In the genomic region with DNA sequence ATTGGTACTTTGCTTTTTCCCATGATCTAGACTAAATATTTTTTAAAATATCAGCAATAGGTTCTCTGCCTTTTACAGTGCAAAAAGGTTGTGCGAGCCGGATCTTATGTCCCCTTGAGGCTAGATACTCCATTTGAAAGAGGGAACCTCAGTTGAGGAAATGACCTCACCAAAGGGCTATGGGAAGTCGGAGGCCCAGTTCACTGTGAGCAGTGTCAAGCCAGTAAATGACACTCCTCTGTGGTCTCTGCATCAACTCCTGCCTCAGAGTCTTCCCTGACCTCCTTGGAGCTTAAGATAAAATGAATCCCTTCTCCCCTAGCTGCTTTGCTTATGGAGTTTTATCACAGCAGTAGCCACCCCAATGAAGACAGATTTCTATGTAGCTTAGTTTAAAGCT, we compare ENCODE assay signal across 27 mouse cellular contexts.
DNase-seq lines count a peak whose midpoint lies in the region; ATAC-seq and TF ChIP-seq lines count a peak whose summit lies in the region.
"Had no signal": no experiment of that assay in that cellular context is flagged by ENCODE, and none has a peak within 500 bp of the region (broad histone marks: within the 10 kb centered on the region; RNA-seq: fewer than 3 reads in every experiment).

No protein-coding gene starts in this region.

- peak; percentile 47; the same call in 1 of the 2 replicates for ATAC-seq in liver, embryonic 11.5 days (replicated peaks; ENCODE audit: low FRiP score)
- ATAC-seq in liver, embryonic 16.5 days (ENCODE audit: low read depth) = peak; percentile 45
- ATAC-seq: forebrain, embryonic 16.5 days; intestine, postnatal 0 days; lung, postnatal 0 days; midbrain, embryonic 16.5 days had no signal

- H3K79me2 ChIP-seq in MEL (ENCODE audit: control insufficient read depth, insufficient read depth, low read length, poor library complexity) = no peaks in the 10 kb centered on the region

- H3K4me2 ChIP-seq in liver, embryonic 11.5 days = no peak overlapping the region
- no peak overlapping the region for H3K4me2 ChIP-seq in liver, embryonic 16.5 days (ENCODE audit: low read depth, low read length)
- H3K4me2 ChIP-seq: heart, embryonic 12.5 days; hindbrain, embryonic 14.5 days; neural tube, embryonic 12.5 days had no signal

- peak overlapping the region; percentile 64 for H3K27ac ChIP-seq in MEL (ENCODE audit: control insufficient read depth, low read depth, low read length)
- H3K27ac ChIP-seq in liver, embryonic 11.5 days (ENCODE audit: low read depth, low read length) = peak overlapping the region; percentile 36; the same call in 1 of the 2 replicates
- H3K27ac ChIP-seq in liver, embryonic 16.5 days (ENCODE audit: low read length) = peak overlapping the region; percentile 34
- H3K27ac ChIP-seq: hindbrain, embryonic 14.5 days; midbrain, embryonic 10.5 days; neural tube, embryonic 12.5 days had no signal

- H3K4me3 ChIP-seq in MEL (ENCODE audit: control insufficient read depth in 1 of 2, insufficient read depth in 1 of 2, low read depth in 2 of 2, low read length in 2 of 2) = no peak overlapping the region
- H3K4me3 ChIP-seq in liver, embryonic 11.5 days (ENCODE audit: low read depth, low read length) = no peak overlapping the region
- H3K4me3 ChIP-seq in liver, embryonic 16.5 days (ENCODE audit: low read depth, low read length) = no peak overlapping the region
- H3K4me3 ChIP-seq: erythroblast, embryonic 14.5 days; heart, embryonic 12.5 days; midbrain, embryonic 10.5 days; myocyte; neural tube, embryonic 12.5 days had no signal

- no peak for TF ChIP-seq POLR2A in MEL (IDR thresholded peaks at IDR 0.05; ENCODE audit: control insufficient read depth in 1 of 2, insufficient read depth in 1 of 2, low read depth in 1 of 2, low read length in 2 of 2, poor library complexity in 1 of 2)

- TF ChIP-seq CTCF in MEL (IDR thresholded peaks at IDR 0.05 in 2 of 3, conservative IDR thresholded peaks at IDR 0.05 in 1 of 3; ENCODE audit: control insufficient read depth in 1 of 3, insufficient read depth in 1 of 3, low read depth in 2 of 3, low read length in 3 of 3, poor library complexity in 1 of 3, severe bottlenecking in 1 of 3) = no peak

- no peaks in the 10 kb centered on the region for H3K9me3 ChIP-seq in MEL (replicated peaks; ENCODE audit: insufficient read depth, low read length)
- H3K9me3 ChIP-seq in liver, embryonic 11.5 days (ENCODE audit: control insufficient read depth, low read length) = no peaks in the 10 kb centered on the region
- no peaks in the 10 kb centered on the region for H3K9me3 ChIP-seq in liver, embryonic 16.5 days (replicated peaks; ENCODE audit: control insufficient read depth, low read length)
- H3K9me3 ChIP-seq: heart, embryonic 12.5 days; midbrain, embryonic 10.5 days; neural tube, embryonic 12.5 days had no signal

- WGBS in liver, embryonic 11.5 days = 42% methylated on average over 3 of the region's 3 CpGs
- WGBS in liver, embryonic 16.5 days (ENCODE audit: insufficient replicate concordance) = 21% methylated on average over 3 of the region's 3 CpGs

- no peak overlapping the region; the same call in 1 of the 2 replicates for H3K9ac ChIP-seq in MEL (ENCODE audit: control insufficient read depth, low read depth, low read length, poor library complexity, severe bottlenecking)
- H3K9ac ChIP-seq in liver, embryonic 11.5 days (ENCODE audit: low read depth, low read length) = no peak overlapping the region
- no peak overlapping the region for H3K9ac ChIP-seq in liver, embryonic 16.5 days (ENCODE audit: low read depth, low read length)
- H3K9ac ChIP-seq: heart, embryonic 12.5 days; hindbrain, embryonic 14.5 days; neural tube, embryonic 12.5 days had no signal

- peaks cover 8 to 14% of the 10 kb centered on the region in 2 experiments for H3K4me1 ChIP-seq in MEL (ENCODE audit: control insufficient read depth in 1 of 2, insufficient read depth in 2 of 2, low read length in 2 of 2)
- H3K4me1 ChIP-seq in liver, embryonic 11.5 days (replicated peaks; ENCODE audit: control insufficient read depth, insufficient read depth, low read length) = peaks cover 8% of the 10 kb centered on the region
- H3K4me1 ChIP-seq in liver, embryonic 16.5 days (ENCODE audit: control insufficient read depth, low read depth, low read length) = peaks cover 7% of the 10 kb centered on the region
- H3K4me1 ChIP-seq: midbrain, embryonic 10.5 days; neural tube, embryonic 12.5 days had no signal

- peak; percentile 48 for DNase-seq in MEL (ENCODE audit: low read depth, low spot score)
- DNase-seq in c-Kit-positive CD71-positive TER-119-positive erythroid progenitor cells, embryonic 14.5 days (ENCODE audit: low spot score) = peak; percentile 21
- DNase-seq in liver, embryonic 11.5 days (ENCODE audit: low spot score) = no peak
- no peak for DNase-seq in frontal cortex, postnatal 36 days (ENCODE audit: low spot score in 2 of 2)
- no peak for DNase-seq in layer of hippocampus, adult 11-12 months (ENCODE audit: low spot score)
- DNase-seq in gastrocnemius, adult 18-20 months (ENCODE audit: low spot score) = no peak
- no peak for DNase-seq in layer of hippocampus, postnatal 14 days (ENCODE audit: low spot score in 2 of 2)
- DNase-seq: adrenal gland, postnatal 36 days; cerebellum, adult 11 months; cerebellum, postnatal 10 days; gastrocnemius, postnatal 14 days; heart, adult 18-20 months; heart, postnatal 4 days; kidney, adult 9 months; kidney, postnatal 10 days; layer of hippocampus, adult 9-11 months had no signal

- peaks cover 5 to 15% of the 10 kb centered on the region in 2 experiments for H3K36me3 ChIP-seq in MEL (ENCODE audit: control insufficient read depth in 1 of 2, insufficient read depth in 2 of 2, low read length in 2 of 2)
- H3K36me3 ChIP-seq in liver, embryonic 11.5 days (ENCODE audit: control insufficient read depth, insufficient read depth, low read length) = no peaks in the 10 kb centered on the region; the same call in 1 of the 2 replicates
- H3K36me3 ChIP-seq in liver, embryonic 16.5 days (ENCODE audit: control insufficient read depth, insufficient read depth) = 0 out of 2 replicates have a peak, but pooled peaks cover 3% of the 10 kb centered on the region
- H3K36me3 ChIP-seq: midbrain, embryonic 10.5 days; neural tube, embryonic 12.5 days had no signal

- TF ChIP-seq RAD21 in MEL (IDR thresholded peaks at IDR 0.05; ENCODE audit: low read depth, low read length) = no peak

- TF ChIP-seq EP300 in MEL (IDR thresholded peaks at IDR 0.05; ENCODE audit: low read depth in 1 of 2, low read length in 2 of 2) = no peak

- no peaks in the 10 kb centered on the region for H3K27me3 ChIP-seq in MEL (ENCODE audit: control insufficient read depth in 1 of 2, insufficient read depth in 2 of 2, low read length in 2 of 2)
- H3K27me3 ChIP-seq in liver, embryonic 11.5 days (replicated peaks; ENCODE audit: control insufficient read depth, insufficient read depth, low read length) = no peaks in the 10 kb centered on the region
- H3K27me3 ChIP-seq in liver, embryonic 16.5 days (ENCODE audit: control insufficient read depth, insufficient read depth, low read depth, low read length) = no peaks in the 10 kb centered on the region
- H3K27me3 ChIP-seq: heart, embryonic 12.5 days; neural tube, embryonic 12.5 days had no signal

TF ChIP-seq in MEL, 35 proteins besides CTCF, POLR2A, EP300 and RAD21:
- TF ChIP-seq TAL1 (IDR thresholded peaks at IDR 0.05; ENCODE audit: low read length) = no peak
- TF ChIP-seq USF1 (IDR thresholded peaks at IDR 0.05; ENCODE audit: low read depth, low read length) = no peak
- TF ChIP-seq MXI1 (IDR thresholded peaks at IDR 0.05; ENCODE audit: low read depth, low read length) = no peak
- no peak for TF ChIP-seq UBTF (IDR thresholded peaks at IDR 0.05; ENCODE audit: borderline replicate concordance, insufficient read depth, low read depth, low read length)
- no peak for TF ChIP-seq CHD1 (IDR thresholded peaks at IDR 0.05; ENCODE audit: low read depth, low read length)
- TF ChIP-seq JUND (IDR thresholded peaks at IDR 0.05; ENCODE audit: low read depth, low read length) = no peak
- no peak for TF ChIP-seq MAFK (IDR thresholded peaks at IDR 0.05; ENCODE audit: borderline replicate concordance, low read depth, low read length)
- TF ChIP-seq BHLHE40 (IDR thresholded peaks at IDR 0.05; ENCODE audit: borderline replicate concordance, low read depth, low read length) = no peak
- no peak for TF ChIP-seq E2F4 (IDR thresholded peaks at IDR 0.05; ENCODE audit: borderline replicate concordance, low read depth, low read length)
- TF ChIP-seq MAX (IDR thresholded peaks at IDR 0.05; ENCODE audit: low read length) = no peak
- TF ChIP-seq RCOR1 (IDR thresholded peaks at IDR 0.05; ENCODE audit: low read depth, low read length) = no peak
- no peak for TF ChIP-seq TCF12 (IDR thresholded peaks at IDR 0.05; ENCODE audit: low read depth, low read length)
- TF ChIP-seq POLR2AphosphoS2 (IDR thresholded peaks at IDR 0.05; ENCODE audit: low read length) = no peak
- TF ChIP-seq ZNF384 (IDR thresholded peaks at IDR 0.05; ENCODE audit: low read depth, low read length) = no peak
- no peak for TF ChIP-seq ETS1 (IDR thresholded peaks at IDR 0.05; ENCODE audit: low read depth, low read length)
- TF ChIP-seq CHD2 (IDR thresholded peaks at IDR 0.05; ENCODE audit: low read length) = no peak

Comparison
In these comparisons a context has a peak if more than half of its experiments do, and no peak if none do; other contexts are left out.
1. DNase-seq: peak in MEL (single experiment) and c-Kit-positive CD71-positive TER-119-positive erythroid progenitor cells, embryonic 14.5 days (single experiment); none in liver, embryonic 11.5 days (single experiment), frontal cortex, postnatal 36 days (0 of 2), layer of hippocampus, adult 11-12 months (single experiment), gastrocnemius, adult 18-20 months (single experiment) and layer of hippocampus, postnatal 14 days (0 of 2).
2. Peak in every context shown above with its lines, with median percentiles within 50 percentile points of each other: H3K27ac ChIP-seq.